Mouse (Mus musculus): Measurements from ENCODE around the gene Smim24. TPM values are rescaled to one million over a fixed set of nuclear protein-coding genes. Genes with fewer than 3 reads are reported as not detected.
A peak's percentile ranks its signal among the peaks of the same experiment; 100 is the strongest.

Gene Smim24
- total RNA-seq, 2 experiments from 2014 or later, result 1.1 to 1.2 TPM

GRCm38 (mm10) chr10:81365073-81365472, 27.8 kb upstream of the Smim24 start:
- peak in 1 of 2 experiments; percentile 56 for DNase-seq (ENCODE audit: low spot score in 2 of 2)

GRCm38 (mm10) chr10:81365672-81366476, 27.0 kb upstream of the Smim24 start, which contains the start of gene 4930404N11Rik:
Gene 4930404N11Rik (minus strand): TSS chr10:81365816.
- DNase-seq (ENCODE audit: low spot score in 2 of 2), result no peak

GRCm38 (mm10) chr10:81366477-81367206, 26.2 kb upstream of the Smim24 start:
- DNase-seq (ENCODE audit: low spot score in 2 of 2), result no peak

- no peak for DNase-seq (ENCODE audit: low spot score in 2 of 2)
Measured at GRCm38 (mm10) chr10:81367207-81367495, 25.7 kb upstream of the Smim24 start.

- no peak for DNase-seq (ENCODE audit: low spot score in 2 of 2)
Measured at GRCm38 (mm10) chr10:81375322-81375721, 17.5 kb upstream of the Smim24 start.

- DNase-seq (ENCODE audit: low spot score in 2 of 2), result no peak
Measured at GRCm38 (mm10) chr10:81376561-81377361, 16.1 kb upstream of the Smim24 start.

GRCm38 (mm10) chr10:81377362-81377664, 15.5 kb upstream of the Smim24 start:
- no peak for DNase-seq (ENCODE audit: low spot score in 2 of 2)

GRCm38 (mm10) chr10:81377793-81378552, 14.9 kb upstream of the Smim24 start, which contains the start of gene Fzr1:
Gene Fzr1 (minus strand): TSS chr10:81378516.
- DNase-seq (ENCODE audit: low spot score in 2 of 2), result no peak

- DNase-seq (ENCODE audit: low spot score in 2 of 2), result peak; percentile 100
Measured at GRCm38 (mm10) chr10:81378553-81379182, 14.2 kb upstream of the Smim24 start.

- no peak for DNase-seq (ENCODE audit: low spot score in 2 of 2)
Measured at GRCm38 (mm10) chr10:81379183-81379553, 13.7 kb upstream of the Smim24 start.

- no peak for DNase-seq (ENCODE audit: low spot score in 2 of 2)
Measured at GRCm38 (mm10) chr10:81379809-81380378, 13.0 kb upstream of the Smim24 start.

- DNase-seq (ENCODE audit: low spot score in 2 of 2), result no peak
Measured at GRCm38 (mm10) chr10:81382039-81382438, 10.8 kb upstream of the Smim24 start.

GRCm38 (mm10) chr10:81383802-81384604, 8.8 kb upstream of the Smim24 start, which contains the start of the genes Dohh and Gm48551:
Gene Dohh (plus strand): TSS chr10:81384428.
Gene Gm48551 (plus strand): TSS chr10:81384466.
- peak; percentile 98 to 99 for DNase-seq (ENCODE audit: low spot score in 2 of 2)

GRCm38 (mm10) chr10:81384605-81384982, 8.3 kb upstream of the Smim24 start:
- DNase-seq (ENCODE audit: low spot score in 2 of 2), result no peak

GRCm38 (mm10) chr10:81385603-81386306, 7.1 kb upstream of the Smim24 start:
- no peak for DNase-seq (ENCODE audit: low spot score in 2 of 2)

GRCm38 (mm10) chr10:81387716-81388115, 5.1 kb upstream of the Smim24 start:
- DNase-seq (ENCODE audit: low spot score in 2 of 2), result no peak

GRCm38 (mm10) chr10:81388505-81389055, 4.3 kb upstream of the Smim24 start, which contains the start of gene Gm48552:
Gene Gm48552 (plus strand): TSS chr10:81389005.
- no peak for DNase-seq (ENCODE audit: low spot score in 2 of 2)

- DNase-seq (ENCODE audit: low spot score in 2 of 2), result no peak
Measured at GRCm38 (mm10) chr10:81389373-81389772, 3.5 kb upstream of the Smim24 start.
